Mouse (Mus musculus) heart, embryonic 14.5 days (tissue): Measurements from ENCODE around the gene H2-Eb1. TPM values are rescaled to one million over a fixed set of nuclear protein-coding genes. Genes with fewer than 3 reads are reported as not detected.

ENCODE experiments used
- ATAC-seq: fragments of 200-750 bp; cut with Nextera tagmentation; 2 replicates; pipeline ENCODE4 v1.8.0; 2017; ENCODE audit warnings: low read depth, moderate TSS enrichment; ENCODE audit not compliant: insufficient number of reproducible peaks, insufficient read depth, low FRiP score
- H3K27ac ChIP-seq, 2 experiments: fragments of 200-500 bp in 1 of 2; fragments of 300-500 bp in 1 of 2; sonication (generic) in 1 of 2; replicated peaks in 1 of 2; 2 replicates each; pipeline ENCODE4 v1.5.1; 2012 to 2014; ENCODE audit warnings: low read depth in 2 of 2, low read length in 2 of 2, control low read depth in 1 of 2, mild to moderate bottlenecking in 1 of 2, mixed read lengths in 1 of 2; ENCODE audit not compliant: control insufficient read depth in 1 of 2, insufficient read depth in 1 of 2
- H3K27me3 ChIP-seq: fragments of 300-500 bp; sonication (generic); 2 replicates; pipeline ENCODE4 v1.6.1; 2014; ENCODE audit warnings: mild to moderate bottlenecking, low read length, control low read depth; ENCODE audit not compliant: control insufficient read depth, insufficient read depth
- H3K36me3 ChIP-seq: fragments of 300-500 bp; sonication (generic); 2 replicates; pipeline ENCODE4 v1.6.1; 2014; ENCODE audit warnings: mild to moderate bottlenecking, control low read depth, low read length, mixed read lengths; ENCODE audit not compliant: control insufficient read depth, insufficient read depth
- H3K4me1 ChIP-seq, 2 experiments: fragments of 200-500 bp in 1 of 2; fragments of 300-500 bp in 1 of 2; sonication (generic) in 1 of 2; 2 replicates each; pipeline ENCODE4 v1.6.1; 2012 to 2014; ENCODE audit warnings: low read length in 2 of 2, control low read depth in 1 of 2, mixed read lengths in 1 of 2; ENCODE audit not compliant: control insufficient read depth in 2 of 2, insufficient read depth in 2 of 2
- H3K4me2 ChIP-seq: fragments of 300-500 bp; sonication (generic); 2 replicates; pipeline ENCODE4 v1.6.1; 2014; ENCODE audit warnings: mild to moderate bottlenecking, low read length
- H3K4me3 ChIP-seq, 2 experiments: fragments of 200-500 bp in 1 of 2; fragments of 300-500 bp in 1 of 2; sonication (generic) in 1 of 2; 2 replicates each; pipeline ENCODE4 v1.5.1; 2012 to 2014; ENCODE audit warnings: low read length in 2 of 2, mild to moderate bottlenecking in 2 of 2, control low read depth in 1 of 2, low read depth in 1 of 2, moderate library complexity in 1 of 2; ENCODE audit not compliant: control insufficient read depth in 1 of 2, insufficient read depth in 1 of 2
- H3K9ac ChIP-seq: fragments of 300-500 bp; sonication (generic); 2 replicates; pipeline ENCODE4 v1.6.1; 2014; ENCODE audit warnings: mild to moderate bottlenecking, low read length
- H3K9me3 ChIP-seq: fragments of 300-500 bp; sonication (generic); 2 replicates; pipeline ENCODE4 v1.6.1; 2016; ENCODE audit warnings: low read length, control low read depth; ENCODE audit not compliant: control insufficient read depth
- WGBS: fragments of 180-500 bp; shearing (Covaris S2); extraction: QIAGEN DNeasy Blood & Tissue Kit; methylation state at CpG from one replicate; pipeline ENCODE4 v1.1.7; 2014; 5-methylcytosine and 5-hydroxymethylcytosine counted together
- polyA plus RNA-seq: library from polyadenylated mRNA; unstranded; fragments of >200 nt; fragmentation: Nextera tagmentation; extraction: Ambion mirVana; gene quantifications from 2 replicates; pipeline ENCODE4 v1.2.1, GENCODE M21; 2014

H2-Eb1 gene
- polyA plus RNA-seq, 1 experiment from 2014 or later: 2.6 TPM

DNA sequence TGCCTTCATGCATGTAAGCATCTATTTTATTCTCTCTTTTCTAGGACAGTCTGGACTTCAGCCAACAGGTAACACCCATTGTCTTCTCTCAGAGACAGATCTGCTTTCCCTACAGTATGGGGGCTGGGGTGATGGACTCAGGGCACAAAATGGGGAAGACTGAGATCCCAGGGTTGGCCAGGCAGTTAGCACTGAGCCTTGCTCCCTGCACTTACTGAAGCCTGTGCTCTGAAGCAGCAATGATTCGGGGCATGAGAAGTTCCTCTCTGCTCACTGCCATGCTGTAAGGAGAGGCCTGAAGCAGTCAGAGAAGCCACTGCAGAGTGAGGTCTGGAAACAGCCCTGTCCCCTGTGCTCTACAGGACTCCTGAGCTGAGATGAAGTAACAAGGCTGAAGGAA is 9.8 kb downstream of the H2-Eb1 start:
- WGBS: 50% methylated on average over 1 of the region's 1 CpGs
- Histone ChIP-seq H3K4me3 (no peak overlapping the region), H3K27ac (no peak overlapping the region)

DNA sequence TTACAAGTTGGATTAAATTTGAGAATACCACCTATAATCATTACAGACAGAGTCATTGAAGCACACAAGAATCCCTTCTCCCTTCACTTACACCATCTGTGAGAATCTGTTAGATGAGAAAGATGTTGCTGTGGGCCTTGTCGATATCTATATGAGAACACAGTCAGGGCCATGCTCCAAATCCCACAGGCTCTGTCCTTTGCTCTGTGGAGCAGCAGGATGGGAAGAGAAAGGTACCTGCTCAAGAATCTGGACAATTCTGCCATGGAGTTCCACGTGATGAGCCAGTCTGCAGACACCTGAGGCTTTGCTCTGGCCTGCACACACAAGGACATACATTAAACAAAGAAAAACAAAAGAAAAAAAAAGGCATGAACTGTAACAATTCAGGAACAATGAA is 11.0 kb downstream of the H2-Eb1 start:
- H3K4me3 ChIP-seq: no peak overlapping the region
- no peaks in the 10 kb centered on the region for H3K9me3 ChIP-seq
- ATAC-seq: no peak
- H3K4me2 ChIP-seq: no peak overlapping the region
- H3K27ac ChIP-seq: no peak overlapping the region
- H3K36me3 ChIP-seq: no peaks in the 10 kb centered on the region
- no peak overlapping the region for H3K9ac ChIP-seq
- 61% methylated on average over 2 of the region's 2 CpGs for WGBS
- no peaks in the 10 kb centered on the region for H3K27me3 ChIP-seq
- no peaks in the 10 kb centered on the region for H3K4me1 ChIP-seq

More for the DNA sequence above, 9.8 kb downstream of the H2-Eb1 start:
- ATAC-seq: no peak
- H3K9ac ChIP-seq: no peak overlapping the region
- H3K36me3 ChIP-seq: no peaks in the 10 kb centered on the region
- H3K4me2 ChIP-seq: no peak overlapping the region
- no peaks in the 10 kb centered on the region for H3K4me1 ChIP-seq
- no peaks in the 10 kb centered on the region for H3K27me3 ChIP-seq
- no peaks in the 10 kb centered on the region for H3K9me3 ChIP-seq

DNA sequence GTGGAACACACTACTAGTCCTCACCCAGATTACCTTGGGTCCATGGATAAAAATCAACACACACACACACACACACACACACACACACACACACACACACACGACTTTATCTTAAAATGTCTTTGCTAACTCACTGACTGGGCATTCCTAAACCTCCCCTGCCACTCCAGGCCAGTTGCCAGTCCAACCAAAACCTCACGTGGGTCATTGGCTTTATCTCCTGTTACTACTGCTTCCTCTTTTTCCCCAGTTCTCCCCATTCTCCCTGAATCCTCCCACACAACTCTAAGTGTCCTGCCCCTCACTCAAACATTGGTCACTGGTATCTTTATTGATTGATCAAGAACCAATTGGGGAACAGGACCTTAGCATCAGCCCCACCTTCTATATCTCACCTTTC is 11.6 kb downstream of the H2-Eb1 start:
- H3K9me3 ChIP-seq: no peaks in the 10 kb centered on the region
- H3K4me1 ChIP-seq: no peaks in the 10 kb centered on the region
- no peaks in the 10 kb centered on the region for H3K27me3 ChIP-seq
- no peak overlapping the region for H3K9ac ChIP-seq
- 24% methylated on average over 2 of the region's 2 CpGs for WGBS
- no peak for ATAC-seq
- H3K4me2 ChIP-seq: no peak overlapping the region
- no peaks in the 10 kb centered on the region for H3K36me3 ChIP-seq
- H3K4me3 ChIP-seq: no peak overlapping the region
- H3K27ac ChIP-seq: no peak overlapping the region

DNA sequence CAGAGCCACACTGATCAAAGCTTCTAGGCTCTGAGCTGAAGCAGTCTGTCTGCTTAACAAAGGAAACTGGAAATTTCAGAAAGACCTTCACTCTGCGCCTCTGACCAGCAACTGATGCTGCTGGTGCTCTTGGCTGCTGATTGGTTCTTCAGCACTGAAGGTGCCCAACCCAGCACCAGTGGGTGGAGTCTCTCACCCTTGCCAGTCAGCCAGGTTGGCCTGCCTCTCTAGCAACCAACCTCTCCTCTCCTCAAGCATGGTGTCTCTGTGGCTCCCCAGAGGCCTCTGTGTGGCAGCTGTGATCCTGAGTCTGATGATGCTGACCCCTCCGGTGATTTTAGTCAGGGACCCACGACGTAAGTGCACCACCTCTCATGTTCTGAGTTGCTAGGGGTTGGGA is 19.8 kb downstream of the H2-Eb1 start, which contains the start of gene H2-Eb2:
Gene H2-Eb2 (plus strand): TSS at position 230 of the 400 bp plus-strand sequence.
- H3K4me3 ChIP-seq: no peak within 1 kb of the TSS
- H3K27ac ChIP-seq: no peak within 1 kb of the TSS
- no peak within 1 kb of the TSS for H3K9ac ChIP-seq
- H3K36me3 ChIP-seq: no peaks in the 10 kb centered on the region
- WGBS: 59% methylated on average over 4 of the region's 4 CpGs
- no peaks in the 10 kb centered on the region for H3K4me1 ChIP-seq
- no peak within 1 kb of the TSS for H3K4me2 ChIP-seq
- ATAC-seq: no peak
- no peaks in the 10 kb centered on the region for H3K27me3 ChIP-seq
- H3K9me3 ChIP-seq: no peaks in the 10 kb centered on the region

DNA sequence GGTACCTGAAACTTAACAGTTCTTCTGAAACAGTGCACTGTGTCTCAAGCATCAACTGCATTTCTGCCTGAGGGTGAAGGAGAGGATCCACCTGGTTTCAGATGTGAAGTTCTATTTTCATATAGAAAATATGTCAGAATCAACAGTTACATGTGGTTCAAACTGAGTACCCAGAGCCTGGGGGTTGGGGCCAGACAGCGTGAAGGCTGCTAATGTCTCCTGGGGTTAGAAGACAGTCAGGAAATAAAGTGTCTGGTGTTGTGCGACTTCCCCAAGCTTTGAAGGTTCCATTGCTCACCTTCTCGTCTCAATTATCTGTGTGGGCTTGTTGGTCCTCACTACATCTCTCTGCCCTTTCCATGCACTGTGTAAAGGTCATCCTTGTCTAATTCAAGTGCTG is 20.7 kb downstream of the H2-Eb1 start:
- 73% methylated on average over 3 of the region's 3 CpGs for WGBS
- no peaks in the 10 kb centered on the region for H3K27me3 ChIP-seq
- no peaks in the 10 kb centered on the region for H3K4me1 ChIP-seq
- H3K36me3 ChIP-seq: no peaks in the 10 kb centered on the region
- H3K27ac ChIP-seq: no peak overlapping the region
- H3K9me3 ChIP-seq: no peaks in the 10 kb centered on the region
- no peak overlapping the region for H3K4me2 ChIP-seq
- H3K9ac ChIP-seq: no peak overlapping the region
- ATAC-seq: no peak
- H3K4me3 ChIP-seq: no peak overlapping the region

DNA sequence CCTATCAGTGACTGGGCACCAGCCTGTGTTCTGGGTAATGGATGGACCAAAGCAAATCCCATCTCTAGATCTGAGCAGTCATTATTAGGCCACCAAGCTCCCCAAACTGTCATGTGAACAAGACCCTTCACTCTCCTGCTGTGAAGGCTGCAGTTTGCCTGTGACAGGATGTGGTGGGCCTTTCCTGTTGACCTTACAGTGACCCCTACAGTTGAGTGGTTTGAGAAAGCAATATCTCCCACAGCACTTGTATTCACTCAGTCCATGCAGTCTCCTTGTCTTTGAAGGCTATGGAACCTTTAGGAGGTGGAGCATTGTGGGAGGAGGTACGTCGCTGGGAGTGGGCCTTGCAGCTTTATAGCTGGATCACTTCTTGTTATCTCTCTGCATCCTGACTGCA is 24.1 kb downstream of the H2-Eb1 start:
- no peak overlapping the region for H3K4me3 ChIP-seq
- no peak overlapping the region for H3K9ac ChIP-seq
- H3K27ac ChIP-seq: no peak overlapping the region
- no peak for ATAC-seq
- 50% methylated on average over 2 of the region's 2 CpGs for WGBS
- no peaks in the 10 kb centered on the region for H3K9me3 ChIP-seq
- no peaks in the 10 kb centered on the region for H3K27me3 ChIP-seq
- H3K4me2 ChIP-seq: no peak overlapping the region
- H3K4me1 ChIP-seq: no peaks in the 10 kb centered on the region
- no peaks in the 10 kb centered on the region for H3K36me3 ChIP-seq

DNA sequence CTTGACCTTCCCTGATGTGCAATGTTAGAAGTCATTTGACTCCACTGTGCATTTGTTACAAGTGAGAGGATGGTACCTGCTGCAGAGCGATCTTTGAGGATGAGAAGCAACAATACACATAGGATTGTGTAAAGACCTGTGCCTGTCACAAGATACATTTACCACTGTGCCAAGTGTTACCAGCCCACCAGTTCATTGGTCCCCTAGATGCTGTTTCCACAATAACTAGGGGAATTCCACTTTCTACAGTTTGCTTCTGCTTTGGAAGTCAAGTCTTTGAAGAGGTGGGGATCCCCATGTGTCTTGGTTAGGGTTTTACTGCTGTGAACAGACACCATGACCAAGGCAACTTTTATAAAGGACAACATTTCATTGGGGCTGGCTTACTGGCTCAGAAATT is 25.5 kb downstream of the H2-Eb1 start:
- 85% methylated on average over 1 of the region's 1 CpGs for WGBS

DNA sequence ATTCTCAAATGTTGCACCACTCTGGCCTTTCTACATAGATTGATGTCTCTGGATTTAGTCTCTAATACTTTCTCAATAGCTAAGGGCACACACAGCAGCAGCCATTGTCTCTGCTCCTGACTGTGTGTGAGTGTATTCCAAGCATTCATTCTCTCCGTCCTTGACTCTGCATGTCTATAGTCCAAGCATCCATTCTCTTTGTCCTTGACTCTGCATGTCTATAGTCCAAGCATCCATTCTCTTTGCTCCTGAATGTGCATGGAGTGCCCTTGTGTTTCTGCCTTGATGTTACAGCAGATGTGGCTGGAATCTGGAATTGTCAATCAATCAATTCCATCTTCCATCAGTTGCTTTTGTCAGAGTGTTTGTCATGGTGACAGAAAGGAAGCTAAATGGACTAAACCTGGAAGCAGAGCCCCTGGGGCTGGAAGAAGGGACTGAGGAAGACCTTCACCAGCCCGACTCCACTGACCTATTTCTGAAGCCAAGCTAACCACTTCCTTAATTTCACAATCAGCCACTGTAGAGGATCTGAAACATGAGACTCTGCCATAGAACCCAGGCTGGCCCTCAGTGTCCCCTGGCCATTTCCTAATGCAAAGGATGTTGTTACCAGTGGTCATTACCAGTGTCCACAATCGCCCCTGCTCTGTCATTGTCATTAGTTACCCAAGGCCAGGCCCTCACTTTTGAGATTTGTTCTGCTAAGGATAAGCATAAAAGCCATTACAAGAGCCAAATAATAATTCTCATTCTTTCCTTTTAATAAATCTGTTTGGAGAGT is 35.1 kb downstream of the H2-Eb1 start:
- Histone ChIP-seq H3K36me3 (no peaks in the 10 kb centered on the region), H3K4me2 (no peak overlapping the region), H3K4me3 (no peak overlapping the region), H3K4me1 (no peaks in the 10 kb centered on the region), H3K27ac (no peak overlapping the region), H3K9ac (no peak overlapping the region), H3K9me3 (no peaks in the 10 kb centered on the region), H3K27me3 (0 out of 2 replicates have a peak, but pooled peaks cover 7% of the 10 kb centered on the region)
- ATAC-seq: no peak
- WGBS: 58% methylated on average over 3 of the region's 3 CpGs

More for the DNA sequence above, 25.5 kb downstream of the H2-Eb1 start:
- no peak overlapping the region for H3K4me3 ChIP-seq
- no peaks in the 10 kb centered on the region for H3K36me3 ChIP-seq
- no peak overlapping the region for H3K9ac ChIP-seq
- H3K4me2 ChIP-seq: no peak overlapping the region
- no peak overlapping the region for H3K27ac ChIP-seq
- H3K9me3 ChIP-seq: no peaks in the 10 kb centered on the region
- 0 out of 2 replicates have a peak, but pooled peaks cover 4% of the 10 kb centered on the region for H3K27me3 ChIP-seq
- H3K4me1 ChIP-seq: no peaks in the 10 kb centered on the region
- no peak for ATAC-seq
